Comparison of ENCODE assay signal across 9 mouse cellular contexts in genomic region chr5:30104339-30104738, GRCm38 (mm10). TPM values are rescaled to one million over a fixed set of nuclear protein-coding genes. Genes with fewer than 3 reads are reported as not detected.
DNase-seq lines count a peak whose midpoint lies in the region; ATAC-seq and TF ChIP-seq lines count a peak whose summit lies in the region.
"Had no signal": no experiment of that assay in that cellular context is flagged by ENCODE, and none has a peak within 500 bp of the region (broad histone marks: within the 10 kb centered on the region; RNA-seq: fewer than 3 reads in every experiment).

No protein-coding gene starts in this region.

- peaks cover 25% of the 10 kb centered on the region for H3K9me3 ChIP-seq in CH12.LX (replicated peaks; ENCODE audit: low read length)

- peak; percentile 60 for TF ChIP-seq RAD21 in CH12.LX (IDR thresholded peaks at IDR 0.05; ENCODE audit: low read depth, low read length)

- no peaks in the 10 kb centered on the region for H3K79me2 ChIP-seq in CH12.LX (replicated peaks; ENCODE audit: control insufficient read depth, extremely low read depth, insufficient read depth, poor library complexity, severe bottlenecking)

- in situ Hi-C loops in CH12.LX (cut with MboI; ENCODE audit: low pct_ligation_motif_present, low pct_unique_long_range_greater_than_20kb, low sequenced_read_pairs): no loop called here

- TF ChIP-seq EP300 in CH12.LX (IDR thresholded peaks at IDR 0.05; ENCODE audit: low read length): no peak

- H3K9ac ChIP-seq in CH12.LX (ENCODE audit: insufficient read depth, low read depth): no peak overlapping the region

- peak; percentile 29 for DNase-seq in cerebellum, adult 8-10 months
- no peak for DNase-seq in cerebellum, adult 11-12 months
- DNase-seq in CH12.LX (ENCODE audit: extremely low read depth): peak; percentile 24
- peak; percentile 92 for DNase-seq in embryo, embryonic 10 days (ENCODE audit: low spot score)
- peak; percentile 46 to 65 for DNase-seq in heart, postnatal 10 days
- DNase-seq in layer of hippocampus, postnatal 14 days (ENCODE audit: low spot score in 2 of 2): peak; percentile 48 to 58

- peak; percentile 61; the same call in 1 of the 2 replicates for ATAC-seq in megakaryocyte-erythroid progenitor cell, adult 5-6 weeks (replicated peaks; ENCODE audit: low FRiP score, low TSS enrichment, poor library complexity, severe bottlenecking)

- H3K4me1 ChIP-seq in CH12.LX (ENCODE audit: control insufficient read depth in 1 of 2, insufficient read depth in 2 of 2): peaks cover 0 to 4% of the 10 kb centered on the region in 2 experiments; a peak in 1 of 4 replicates
- H3K4me1 ChIP-seq in testis, adult 2 months (ENCODE audit: control insufficient read depth, insufficient read depth, low read length): peaks cover 6% of the 10 kb centered on the region

- TF ChIP-seq POLR2A in CH12.LX (IDR thresholded peaks at IDR 0.05; ENCODE audit: low read depth, low read length): no peak
- TF ChIP-seq POLR2A in testis, adult 2 months (IDR thresholded peaks at IDR 0.05; ENCODE audit: control insufficient read depth, low read depth, low read length): no peak

- peak in 1 of 2 experiments; percentile 70; a peak in 2 of 4 replicates for TF ChIP-seq CTCF in CH12.LX (conservative IDR thresholded peaks at IDR 0.05 in 1 of 2, IDR thresholded peaks at IDR 0.05 in 1 of 2; ENCODE audit: low read depth in 2 of 2, low read length in 2 of 2)
- TF ChIP-seq CTCF in testis, adult 2 months (IDR thresholded peaks at IDR 0.05; ENCODE audit: control insufficient read depth, insufficient read depth, insufficient replicate concordance, low read depth, low read length): peak; percentile 57; the same call in 1 of the 2 replicates

- H3K4me3 ChIP-seq in CH12.LX (replicated peaks in 1 of 3; ENCODE audit: low read depth in 2 of 3, low read length in 2 of 3, poor library complexity in 1 of 3): no peak overlapping the region
- no peak overlapping the region for H3K4me3 ChIP-seq in testis, adult 2 months (ENCODE audit: control insufficient read depth, low read depth, low read length)

- H3K27ac ChIP-seq in CH12.LX (ENCODE audit: insufficient read depth, low read depth): no peak overlapping the region
- H3K27ac ChIP-seq in testis, adult 2 months (ENCODE audit: control insufficient read depth, insufficient read depth, low read depth, low read length): no peak overlapping the region

- intact Hi-C loops in heart, postnatal 10 days (cut with DNase I): no loop called here

- peaks cover 4% of the 10 kb centered on the region for H3K27me3 ChIP-seq in CH12.LX (replicated peaks)
- peaks cover 2% of the 10 kb centered on the region for H3K27me3 ChIP-seq in testis, adult 2 months (ENCODE audit: control insufficient read depth, insufficient read depth, low read length)

- peaks cover 0 to 3% of the 10 kb centered on the region in 2 experiments for H3K36me3 ChIP-seq in CH12.LX (replicated peaks in 1 of 2; ENCODE audit: control insufficient read depth in 1 of 2, insufficient read depth in 1 of 2, low read length in 1 of 2)
- no peaks in the 10 kb centered on the region for H3K36me3 ChIP-seq in testis, adult 2 months (ENCODE audit: control insufficient read depth, insufficient read depth, low read length)

- H3K4me2 ChIP-seq in CH12.LX (ENCODE audit: insufficient read depth, low read depth, poor library complexity, severe bottlenecking): 0 out of 2 replicates have a peak overlapping the region, but pooled peaks have one; percentile 69

- dilution Hi-C loops in CH12.LX (cut with MboI; ENCODE audit: extremely low pct_ligation_motif_present, extremely low pct_unique_long_range_greater_than_20kb, low sequenced_read_pairs): no loop called here

TF ChIP-seq in CH12.LX, 34 proteins besides CTCF, POLR2A, EP300 and RAD21:
- TF ChIP-seq NELFE (IDR thresholded peaks at IDR 0.05; ENCODE audit: low read depth, low read length): no peak
- peak; percentile 44 for TF ChIP-seq SMC3 (IDR thresholded peaks at IDR 0.05; ENCODE audit: low read depth, low read length)
- 0 out of 2 replicates have a peak, but pooled peaks have one; percentile 25 for TF ChIP-seq SIN3A (IDR thresholded peaks at IDR 0.05; ENCODE audit: low read length)
- peak; percentile 73 for TF ChIP-seq ZNF384 (IDR thresholded peaks at IDR 0.05; ENCODE audit: low read depth, low read length)
- TF ChIP-seq ZC3H11A (IDR thresholded peaks at IDR 0.05; ENCODE audit: low read depth, low read length): no peak
- TF ChIP-seq KAT2A (IDR thresholded peaks at IDR 0.05; ENCODE audit: insufficient replicate concordance, low read length): no peak
- no peak for TF ChIP-seq NRF1 (IDR thresholded peaks at IDR 0.05; ENCODE audit: low read depth, low read length)
- TF ChIP-seq USF1 (IDR thresholded peaks at IDR 0.05; ENCODE audit: low read depth, low read length): no peak
- no peak for TF ChIP-seq USF2 (conservative IDR thresholded peaks at IDR 0.05; ENCODE audit: low read depth, low read length)

RNA-seq across cellular contexts. Expression of gene Garem2, which starts 0.6 kb away (rescaled TPM):
- total RNA-seq in CH12.LX (2012; rRNA removed) (0.13 and 0.21 TPM in 2 replicates), CH12.LX (2014; rRNA removed) (not detected in 2 replicates)
- polyA plus RNA-seq in CH12.LX (2012; ENCODE audit: insufficient read length, low read depth): not detected in 2 replicates
- under 1 TPM; 0.22 to 0.26 TPM for total RNA-seq in heart, postnatal 10 days (2021)
- 10 to 100 TPM; 13.7 to 14.8 TPM for total RNA-seq in layer of hippocampus, postnatal 14 days (2021)
- not detected in 2 replicates for total RNA-seq in megakaryocyte-erythroid progenitor cell, adult 5-6 weeks (2014; fragmentation: Nextera tagmentation)
- total RNA-seq in megakaryocyte-erythroid progenitor cell, adult 5-6 weeks (2017): 0.47 TPM in 1 of 2 replicates, not detected in the other
- polyA plus RNA-seq in testis, adult 2 months (2012; rRNA removed): 0.71 and 0.78 TPM in 2 replicates
- total RNA-seq: hematopoietic stem cell, adult 5-6 weeks had no signal

RNA-seq across cellular contexts. Expression of gene 3110082J24Rik, which starts 1.5 kb away (rescaled TPM):
- total RNA-seq in CH12.LX (2012; rRNA removed) (not detected in 2 replicates), CH12.LX (2014; rRNA removed) (not detected in 2 replicates)
- polyA plus RNA-seq in CH12.LX (2012; ENCODE audit: insufficient read length, low read depth): not detected in 2 replicates
- total RNA-seq in heart, postnatal 10 days (2021): not detected
- total RNA-seq in layer of hippocampus, postnatal 14 days (2021): 1 to 10 TPM; 2.9 to 5.5 TPM
- total RNA-seq in megakaryocyte-erythroid progenitor cell, adult 5-6 weeks (2014; fragmentation: Nextera tagmentation): not detected in 2 replicates
- total RNA-seq in megakaryocyte-erythroid progenitor cell, adult 5-6 weeks (2017): not detected in 2 replicates
- not detected in 2 replicates for polyA plus RNA-seq in testis, adult 2 months (2012; rRNA removed)
- total RNA-seq: hematopoietic stem cell, adult 5-6 weeks had no signal

RNA-seq across cellular contexts. Expression of gene Tyms, which starts 30.9 kb away (rescaled TPM):
- total RNA-seq in CH12.LX (2012; rRNA removed): 153 and 174 TPM in 2 replicates
- 260 and 306 TPM in 2 replicates for total RNA-seq in CH12.LX (2014; rRNA removed)
- 193 and 211 TPM in 2 replicates for polyA plus RNA-seq in CH12.LX (2012; ENCODE audit: insufficient read length, low read depth)
- total RNA-seq in heart, postnatal 10 days (2021): 10 to 100 TPM; 20.2 to 20.5 TPM
- total RNA-seq in layer of hippocampus, postnatal 14 days (2021): 1 to 10 TPM; 7.1 to 7.9 TPM
- total RNA-seq in megakaryocyte-erythroid progenitor cell, adult 5-6 weeks (2014; fragmentation: Nextera tagmentation): 86.1 and 88.4 TPM in 2 replicates
- 124 and 172 TPM in 2 replicates for total RNA-seq in megakaryocyte-erythroid progenitor cell, adult 5-6 weeks (2017)
- 4.6 and 4.8 TPM in 2 replicates for polyA plus RNA-seq in testis, adult 2 months (2012; rRNA removed)

RNA-seq across cellular contexts. Expression of gene Hadha, which starts 50.6 kb away (rescaled TPM):
- total RNA-seq in CH12.LX (2012; rRNA removed) (73.6 and 76.0 TPM in 2 replicates), CH12.LX (2014; rRNA removed) (82.8 and 83.0 TPM in 2 replicates)
- 117 and 132 TPM in 2 replicates for polyA plus RNA-seq in CH12.LX (2012; ENCODE audit: insufficient read length, low read depth)
- total RNA-seq in heart, postnatal 10 days (2021): 1,000 to 10,000 TPM; 1,297 to 1,510 TPM
- total RNA-seq in layer of hippocampus, postnatal 14 days (2021): 10 to 100 TPM; 78.4 to 95.1 TPM
- total RNA-seq in megakaryocyte-erythroid progenitor cell, adult 5-6 weeks (2014; fragmentation: Nextera tagmentation): 116 and 125 TPM in 2 replicates
- 157 TPM in 2 replicates for total RNA-seq in megakaryocyte-erythroid progenitor cell, adult 5-6 weeks (2017)
- 74.2 and 78.6 TPM in 2 replicates for polyA plus RNA-seq in testis, adult 2 months (2012; rRNA removed)

RNA-seq across cellular contexts. Expression of gene Hadhb, which starts 50.7 kb away (rescaled TPM):
- 78.3 and 81.4 TPM in 2 replicates for total RNA-seq in CH12.LX (2012; rRNA removed)
- total RNA-seq in CH12.LX (2014; rRNA removed): 118 and 125 TPM in 2 replicates
- polyA plus RNA-seq in CH12.LX (2012; ENCODE audit: insufficient read length, low read depth): 69.5 and 77.9 TPM in 2 replicates
- 1,000 to 10,000 TPM; 1,544 to 1,693 TPM for total RNA-seq in heart, postnatal 10 days (2021)
- 10 to 100 TPM; 80.1 to 81.8 TPM for total RNA-seq in layer of hippocampus, postnatal 14 days (2021)
- 85.5 and 94.8 TPM in 2 replicates for total RNA-seq in megakaryocyte-erythroid progenitor cell, adult 5-6 weeks (2014; fragmentation: Nextera tagmentation)
- total RNA-seq in megakaryocyte-erythroid progenitor cell, adult 5-6 weeks (2017): 65.4 and 79.4 TPM in 2 replicates
- polyA plus RNA-seq in testis, adult 2 months (2012; rRNA removed): 60.1 and 67.1 TPM in 2 replicates

Comparison
In these comparisons a context has a peak if more than half of its experiments do, and no peak if none do; other contexts are left out.
1. RNA of gene Garem2, which starts 0.6 kb away (total RNA-seq): 13.7 to 14.8 TPM in layer of hippocampus, postnatal 14 days; 0.47 TPM in megakaryocyte-erythroid progenitor cell, adult 5-6 weeks, 0.22 to 0.26 TPM in heart, postnatal 10 days and 0.13 to 0.21 TPM in CH12.LX; every median in the first group is over 4 times any median in the second.
2. RNA of gene Tyms, which starts 30.9 kb away (total RNA-seq): 153 to 306 TPM in CH12.LX and 86.1 to 172 TPM in megakaryocyte-erythroid progenitor cell, adult 5-6 weeks; 20.2 to 20.5 TPM in heart, postnatal 10 days and 7.1 to 7.9 TPM in layer of hippocampus, postnatal 14 days; every median in the first group is over 4 times any median in the second.